Mouse (Mus musculus): ENCODE results near the gene Derl3. TPM values are rescaled to one million over a fixed set of nuclear protein-coding genes. Genes with fewer than 3 reads are reported as not detected.

Gene Derl3
- polyA plus RNA-seq, 1 experiment = 1.0 TPM

DNA sequence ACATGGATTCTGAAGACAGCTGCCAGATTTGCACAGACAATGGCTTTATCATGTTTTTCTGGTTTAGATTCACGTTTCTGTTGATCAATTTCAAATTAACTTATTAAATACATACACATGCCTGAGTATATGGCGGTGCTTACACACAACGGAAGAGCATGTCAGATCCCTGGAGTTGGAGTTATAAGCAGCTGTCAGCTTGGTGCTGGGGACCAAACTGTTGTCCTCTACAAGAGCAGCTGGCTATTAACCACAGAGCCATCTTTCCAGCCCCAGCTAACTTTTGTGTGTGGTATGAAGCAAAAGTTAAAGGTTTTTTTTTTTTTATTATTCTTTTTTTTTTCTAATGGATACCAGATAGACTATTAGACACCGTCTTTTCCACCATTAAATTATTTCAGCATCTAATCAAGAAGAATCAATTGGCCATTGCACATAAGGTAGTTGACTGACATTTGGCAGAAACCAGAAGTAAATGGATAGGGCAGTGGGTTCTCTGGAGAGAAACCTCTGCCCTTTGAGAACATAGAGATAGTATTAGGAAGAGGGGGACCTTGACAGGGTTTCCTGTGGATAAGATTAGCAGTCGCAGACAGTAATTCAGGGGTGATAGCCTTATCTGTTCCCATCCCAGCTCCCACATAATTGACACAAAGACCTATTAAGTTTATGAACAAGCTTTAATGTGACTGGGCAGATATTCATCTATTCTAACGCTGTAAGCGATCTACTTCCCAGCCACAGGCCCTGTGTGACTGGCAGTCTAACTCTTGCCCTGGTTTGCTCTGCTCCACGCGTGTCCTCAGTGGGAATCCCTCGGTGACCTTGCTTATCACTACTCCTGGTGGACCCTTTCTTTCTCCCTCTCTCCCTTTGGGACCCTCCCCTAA is 20.9 kb upstream of the Derl3 start:
- TF ChIP-seq CTCF (IDR thresholded peaks at IDR 0.05; ENCODE audit: low read depth, low read length) (no peak), POLR2A (IDR thresholded peaks at IDR 0.05; ENCODE audit: borderline replicate concordance, low read depth, low read length) (no peak)
- H3K27ac ChIP-seq (ENCODE audit: insufficient read depth, low read depth, low read length) = no peak overlapping the region
- no peak overlapping the region for H3K4me3 ChIP-seq (ENCODE audit: insufficient read depth, low read length)
- H3K4me1 ChIP-seq (ENCODE audit: control insufficient read depth, insufficient read depth, low read length) = 0 out of 2 replicates have a peak, but pooled peaks cover 2% of the 10 kb centered on the region

DNA sequence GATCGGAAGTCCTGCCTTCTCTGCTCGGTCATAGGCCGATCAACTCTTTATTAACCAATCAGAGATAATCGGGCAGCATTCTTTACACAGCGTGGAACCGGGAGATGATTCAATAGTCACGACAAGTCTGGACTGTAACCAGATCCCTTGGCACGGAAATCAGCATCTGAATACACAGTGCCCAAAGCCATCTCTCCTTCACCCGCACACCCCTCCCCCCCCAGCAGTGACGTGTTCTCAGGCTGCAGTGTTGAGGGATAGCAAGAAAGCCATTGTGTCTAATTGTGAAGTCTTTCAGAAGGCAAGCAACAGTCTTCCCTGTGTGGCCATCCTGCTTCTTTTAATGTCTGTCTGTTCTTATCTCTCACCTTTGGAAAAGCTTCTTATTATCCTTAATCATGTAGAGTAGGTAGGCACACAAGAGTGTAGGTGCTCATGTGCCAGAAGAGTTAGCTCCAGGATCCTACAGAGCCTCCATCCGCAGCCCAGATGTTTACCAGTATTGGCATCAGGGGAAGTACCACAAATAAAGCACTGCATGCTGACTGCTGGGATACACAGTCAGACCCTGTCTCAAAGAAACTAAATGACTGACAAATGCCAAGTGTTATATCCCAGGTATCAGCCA is 20.2 kb upstream of the Derl3 start:
- H3K4me3 ChIP-seq (ENCODE audit: insufficient read depth, low read length) = no peak overlapping the region
- TF ChIP-seq POLR2A (IDR thresholded peaks at IDR 0.05; ENCODE audit: borderline replicate concordance, low read depth, low read length) = no peak
- TF ChIP-seq CTCF (IDR thresholded peaks at IDR 0.05; ENCODE audit: low read depth, low read length) = no peak
- 0 out of 2 replicates have a peak, but pooled peaks cover 2% of the 10 kb centered on the region for H3K4me1 ChIP-seq (ENCODE audit: control insufficient read depth, insufficient read depth, low read length)
- no peak overlapping the region for H3K27ac ChIP-seq (ENCODE audit: insufficient read depth, low read depth, low read length)

DNA sequence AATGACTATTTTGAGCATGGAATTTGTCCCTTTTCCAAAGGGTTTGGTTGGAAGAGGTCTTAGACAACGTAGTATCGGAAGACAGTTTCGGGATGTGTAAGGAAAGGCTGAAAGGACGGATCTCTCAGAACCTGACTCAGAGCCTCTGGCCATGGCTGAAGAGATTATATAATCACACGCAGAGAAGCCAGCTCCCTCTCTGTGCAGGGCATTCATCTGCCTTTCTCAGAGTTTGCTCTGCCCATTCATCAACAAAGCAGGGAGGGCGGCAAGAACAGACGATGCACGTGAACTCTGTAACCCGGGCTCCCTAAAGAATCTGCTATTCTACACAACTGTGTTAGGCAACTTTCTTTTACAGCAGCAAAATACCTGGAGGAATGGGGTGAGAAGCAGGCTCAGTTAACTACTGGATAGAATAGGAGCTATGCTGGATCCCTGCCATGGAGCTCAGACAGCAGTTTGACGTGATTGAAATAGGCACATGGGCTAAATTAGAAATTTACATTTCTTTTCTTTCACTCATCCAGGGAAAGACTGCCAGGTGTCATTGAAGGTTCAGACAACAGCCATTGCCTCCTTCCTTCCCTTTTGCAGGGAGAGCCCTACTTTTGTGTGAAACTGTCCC is 19.6 kb upstream of the Derl3 start:
- Histone ChIP-seq H3K4me3 (ENCODE audit: insufficient read depth, low read length) (no peak overlapping the region), H3K27ac (ENCODE audit: insufficient read depth, low read depth, low read length) (no peak overlapping the region), H3K4me1 (ENCODE audit: control insufficient read depth, insufficient read depth, low read length) (0 out of 2 replicates have a peak, but pooled peaks cover 2% of the 10 kb centered on the region)
- TF ChIP-seq CTCF (IDR thresholded peaks at IDR 0.05; ENCODE audit: low read depth, low read length) (no peak), POLR2A (IDR thresholded peaks at IDR 0.05; ENCODE audit: borderline replicate concordance, low read depth, low read length) (no peak)

DNA sequence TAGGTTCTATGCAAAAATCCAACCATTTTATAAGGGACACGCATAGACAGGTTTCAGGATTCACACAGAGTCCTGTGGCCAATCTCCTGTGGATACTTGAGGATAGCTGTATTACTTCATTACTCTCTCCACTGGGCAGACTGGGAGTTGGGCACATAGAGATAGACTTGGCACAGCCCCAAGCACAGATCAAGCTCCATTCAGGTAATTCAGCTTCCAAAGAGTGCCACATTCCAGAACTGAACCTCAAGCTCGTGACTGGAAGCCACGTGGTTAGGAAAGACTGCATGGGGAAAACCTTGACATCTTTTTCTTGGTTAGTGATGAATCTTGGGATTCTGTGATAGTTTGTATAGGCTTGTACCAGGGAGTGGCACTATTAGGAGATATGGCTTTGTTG is 14.4 kb upstream of the Derl3 start:
- H3K4me3 ChIP-seq (ENCODE audit: insufficient read depth, low read length) = no peak overlapping the region
- TF ChIP-seq CTCF (IDR thresholded peaks at IDR 0.05; ENCODE audit: low read depth, low read length) (no peak), POLR2A (IDR thresholded peaks at IDR 0.05; ENCODE audit: borderline replicate concordance, low read depth, low read length) (no peak)
- no peaks in the 10 kb centered on the region for H3K4me1 ChIP-seq (ENCODE audit: control insufficient read depth, insufficient read depth, low read length)
- H3K27ac ChIP-seq (ENCODE audit: insufficient read depth, low read depth, low read length) = no peak overlapping the region

DNA sequence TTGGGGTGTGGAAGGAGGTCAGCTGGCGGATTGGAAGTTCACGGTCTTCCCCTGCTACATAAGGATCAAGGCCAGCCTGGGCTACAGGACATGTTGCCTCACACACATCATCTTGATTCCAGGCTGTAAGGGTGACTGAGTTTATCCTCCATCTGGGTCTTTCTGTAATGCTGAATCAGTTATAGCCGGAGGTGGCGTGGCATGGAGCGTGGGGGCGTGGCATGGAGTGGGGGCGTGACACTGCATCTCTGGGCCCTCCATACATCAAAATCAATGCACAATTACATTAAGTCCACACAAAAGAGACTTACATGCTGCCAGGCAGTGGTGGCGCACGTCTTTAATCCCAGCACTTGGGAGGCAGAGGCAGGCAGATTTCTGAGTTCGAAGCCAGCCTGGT is 12.9 kb upstream of the Derl3 start:
- Histone ChIP-seq H3K4me1 (ENCODE audit: control insufficient read depth, insufficient read depth, low read length) (no peaks in the 10 kb centered on the region), H3K27ac (ENCODE audit: insufficient read depth, low read depth, low read length) (no peak overlapping the region), H3K4me3 (ENCODE audit: insufficient read depth, low read length) (no peak overlapping the region)
- TF ChIP-seq POLR2A (IDR thresholded peaks at IDR 0.05; ENCODE audit: borderline replicate concordance, low read depth, low read length) = no peak
- TF ChIP-seq CTCF (IDR thresholded peaks at IDR 0.05; ENCODE audit: low read depth, low read length) = no peak

DNA sequence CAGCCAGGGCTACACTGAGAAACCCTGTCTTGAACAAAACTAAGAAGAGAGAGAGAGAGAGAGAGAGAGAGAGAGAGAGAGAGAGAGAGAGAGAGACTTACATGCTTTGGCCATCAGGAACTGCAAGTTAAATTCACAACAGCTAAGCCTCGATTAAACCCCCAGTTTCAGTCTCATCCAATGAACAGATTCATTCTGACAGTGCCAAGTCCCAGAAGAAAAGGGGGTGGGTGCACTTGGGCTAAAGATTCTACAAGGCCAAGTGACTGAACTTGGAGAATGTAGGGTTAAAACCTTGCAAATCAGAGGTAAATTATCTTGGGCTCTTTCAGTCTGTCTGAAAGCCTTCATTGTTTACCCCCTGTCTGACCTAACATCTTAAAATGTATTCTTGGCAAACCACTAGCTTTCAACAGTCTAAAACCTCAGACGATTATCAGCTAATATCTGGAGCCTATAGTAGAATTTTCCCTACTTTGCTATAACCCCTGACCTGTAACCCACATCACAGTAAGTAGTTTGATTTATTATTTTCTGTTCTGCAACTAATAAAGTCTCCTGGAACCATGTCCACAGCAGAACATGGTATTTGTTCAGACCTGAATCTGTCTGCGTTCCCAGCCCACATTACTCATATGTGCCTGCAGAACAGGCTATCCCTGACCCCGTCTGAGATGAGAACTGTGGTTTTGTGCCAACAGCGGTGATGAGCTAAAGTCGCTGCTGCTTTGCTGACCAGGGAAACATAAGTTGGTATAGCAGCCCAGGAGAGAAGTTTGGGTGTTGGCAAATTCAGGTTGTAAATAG is 12.2 kb upstream of the Derl3 start:
- Histone ChIP-seq H3K4me3 (ENCODE audit: insufficient read depth, low read length) (no peak overlapping the region), H3K27ac (ENCODE audit: insufficient read depth, low read depth, low read length) (no peak overlapping the region), H3K4me1 (ENCODE audit: control insufficient read depth, insufficient read depth, low read length) (no peaks in the 10 kb centered on the region)
- TF ChIP-seq CTCF (IDR thresholded peaks at IDR 0.05; ENCODE audit: low read depth, low read length) (no peak), POLR2A (IDR thresholded peaks at IDR 0.05; ENCODE audit: borderline replicate concordance, low read depth, low read length) (no peak)

DNA sequence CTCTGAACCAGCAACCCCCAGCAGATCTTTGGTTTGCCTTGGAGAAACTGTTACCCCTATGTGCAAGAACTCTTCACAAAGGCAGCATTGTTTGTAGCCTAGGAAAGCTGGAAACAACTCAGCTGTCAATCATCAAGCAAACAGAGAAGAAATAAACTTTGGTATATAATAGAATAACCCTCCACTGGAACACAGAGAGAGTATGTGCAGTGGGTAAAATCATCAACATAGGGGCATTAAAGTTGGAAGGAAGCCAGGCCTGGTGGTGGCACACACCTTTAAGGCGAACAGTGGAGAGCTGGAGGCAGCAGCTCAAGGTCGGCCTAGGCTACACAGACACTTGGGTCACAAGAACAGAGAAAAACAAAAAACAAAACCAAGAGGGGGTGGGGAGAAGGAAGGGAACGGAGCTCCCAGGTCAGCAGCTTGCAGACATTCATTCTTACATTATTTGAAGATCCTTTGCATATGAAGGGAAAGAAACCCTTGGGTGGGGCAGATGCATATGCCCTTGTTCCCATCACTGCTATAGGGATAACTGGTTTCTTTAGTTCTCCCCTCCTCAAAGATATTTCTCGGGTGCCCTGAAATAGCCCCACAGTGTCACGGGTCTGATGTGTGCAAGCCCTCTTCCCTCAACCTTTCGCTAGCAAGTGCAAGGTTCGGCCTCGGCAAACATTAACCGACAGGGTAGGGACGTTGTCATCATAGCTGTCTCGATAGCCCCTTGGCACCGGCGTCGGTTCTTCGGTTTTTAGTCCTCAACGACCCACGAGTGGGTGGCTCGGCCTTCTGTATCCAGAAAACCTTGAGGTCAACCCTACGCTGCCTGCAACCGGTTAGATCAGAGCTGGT is 11.4 kb upstream of the Derl3 start:
- Histone ChIP-seq H3K4me1 (ENCODE audit: control insufficient read depth, insufficient read depth, low read length) (no peaks in the 10 kb centered on the region), H3K4me3 (ENCODE audit: insufficient read depth, low read length) (no peak overlapping the region), H3K27ac (ENCODE audit: insufficient read depth, low read depth, low read length) (no peak overlapping the region)
- no peak for TF ChIP-seq CTCF (IDR thresholded peaks at IDR 0.05; ENCODE audit: low read depth, low read length)
- TF ChIP-seq POLR2A (IDR thresholded peaks at IDR 0.05; ENCODE audit: borderline replicate concordance, low read depth, low read length) = no peak

DNA sequence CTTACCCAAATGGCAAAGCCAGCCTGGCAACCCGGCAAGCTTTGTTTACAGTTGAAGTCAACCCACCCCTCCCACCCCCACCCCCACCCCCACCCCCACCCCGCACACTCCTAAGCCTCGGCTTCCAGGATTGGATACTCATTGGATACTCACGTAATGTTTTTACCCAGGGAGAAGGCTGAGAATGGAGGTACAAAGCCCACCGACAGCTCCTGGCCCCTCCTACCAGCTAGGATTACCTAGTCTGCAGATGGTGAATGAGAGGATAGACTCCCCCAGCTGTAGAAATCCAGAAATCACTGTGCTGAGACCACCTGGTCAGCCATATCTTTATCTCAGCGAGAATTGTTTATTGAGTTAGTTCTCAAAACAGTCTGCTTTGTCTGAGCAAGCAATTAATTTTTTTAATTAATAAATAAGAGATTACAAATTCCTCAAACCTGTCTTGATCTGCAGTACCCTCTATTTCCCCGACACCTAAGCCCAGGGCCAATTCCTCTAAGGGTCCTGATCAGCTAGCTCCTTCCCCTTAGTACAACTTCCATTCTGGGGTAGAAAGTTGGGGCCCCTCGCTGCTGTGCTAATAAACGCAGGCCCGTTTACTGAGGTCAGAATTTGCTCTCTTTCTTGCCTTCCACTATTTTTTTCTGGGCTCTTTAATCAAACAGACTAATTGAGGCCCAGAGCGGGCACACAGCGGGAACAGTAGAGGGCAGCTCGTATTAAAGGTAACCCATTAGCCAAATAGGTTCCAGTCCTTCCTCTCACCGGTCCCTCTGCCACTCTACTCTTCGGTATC is 10.6 kb upstream of the Derl3 start:
- Histone ChIP-seq H3K4me1 (ENCODE audit: control insufficient read depth, insufficient read depth, low read length) (no peaks in the 10 kb centered on the region), H3K4me3 (ENCODE audit: insufficient read depth, low read length) (no peak overlapping the region), H3K27ac (ENCODE audit: insufficient read depth, low read depth, low read length) (no peak overlapping the region)
- no peak for TF ChIP-seq POLR2A (IDR thresholded peaks at IDR 0.05; ENCODE audit: borderline replicate concordance, low read depth, low read length)
- TF ChIP-seq CTCF (IDR thresholded peaks at IDR 0.05; ENCODE audit: low read depth, low read length) = no peak
